Comparison of ENCODE assay signal across 8 mouse cellular contexts in the genomic region with DNA sequence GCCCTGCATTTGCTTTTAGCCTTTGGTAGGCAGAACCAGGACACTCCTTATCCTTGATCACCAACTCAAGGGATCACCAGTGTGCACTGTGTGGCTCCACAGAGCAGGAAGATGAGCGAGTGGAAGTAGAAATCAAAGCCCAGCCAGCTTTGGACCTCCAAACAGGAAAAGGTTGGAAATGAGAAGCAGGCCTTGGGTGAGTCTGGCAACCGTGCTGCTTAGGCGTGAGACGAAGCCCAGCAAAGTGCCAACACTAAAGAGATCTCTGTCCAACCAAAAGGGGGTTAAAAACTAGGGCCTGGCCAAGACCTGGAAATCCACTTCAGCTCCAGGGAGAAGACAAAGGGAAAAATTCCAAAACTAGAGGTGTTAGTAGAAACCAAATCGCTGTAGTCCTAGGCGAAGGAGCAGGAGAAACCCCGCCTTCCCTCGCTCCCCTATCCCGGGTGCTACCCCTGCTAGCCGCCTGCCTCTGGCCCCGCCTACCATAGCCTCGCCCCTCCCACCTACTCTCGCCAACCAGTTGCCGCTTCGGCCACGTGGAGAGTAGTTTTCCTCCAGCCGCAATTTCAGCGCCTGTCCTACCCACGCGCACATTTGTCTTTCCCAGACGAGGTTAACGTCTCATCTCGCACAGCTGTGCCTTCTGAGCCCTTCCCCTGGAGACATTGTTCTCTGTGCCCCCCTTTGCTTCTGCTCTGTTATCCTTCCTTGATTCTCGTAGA. TPM values are rescaled to one million over a fixed set of nuclear protein-coding genes. Genes with fewer than 3 reads are reported as not detected.
DNase-seq lines count a peak whose midpoint lies in the region; ATAC-seq lines count a peak whose summit lies in the region.

No protein-coding gene starts in this region.

- H3K27me3 ChIP-seq in intestine, embryonic 15.5 days (replicated peaks), result no peaks in the 10 kb centered on the region
- no peaks in the 10 kb centered on the region for H3K27me3 ChIP-seq in midbrain, embryonic 11.5 days (ENCODE audit: control insufficient read depth, insufficient read depth, low read length)

- intact Hi-C loops in left cerebral cortex, postnatal 4 days (cut with DNase I), result no loop called here

- WGBS in intestine, embryonic 15.5 days, result 12% methylated on average over 24 of the region's 24 CpGs
- 17% methylated on average over 24 of the region's 24 CpGs for WGBS in midbrain, embryonic 11.5 days

- H3K4me3 ChIP-seq in intestine, embryonic 15.5 days (replicated peaks), result peak overlapping the region; percentile 35
- peak overlapping the region; percentile 20; the same call in 1 of the 2 replicates for H3K4me3 ChIP-seq in midbrain, embryonic 11.5 days (ENCODE audit: low read depth, low read length)

- H3K36me3 ChIP-seq in intestine, embryonic 15.5 days, result no peaks in the 10 kb centered on the region
- no peaks in the 10 kb centered on the region for H3K36me3 ChIP-seq in midbrain, embryonic 11.5 days (ENCODE audit: control insufficient read depth, insufficient read depth, low read length)

- peak overlapping the region; percentile 79 for H3K4me2 ChIP-seq in intestine, embryonic 15.5 days (replicated peaks)
- peak overlapping the region; percentile 51 for H3K4me2 ChIP-seq in midbrain, embryonic 11.5 days

- peaks cover 10% of the 10 kb centered on the region for H3K4me1 ChIP-seq in intestine, embryonic 15.5 days (replicated peaks)
- H3K4me1 ChIP-seq in midbrain, embryonic 11.5 days (ENCODE audit: control insufficient read depth, insufficient read depth, low read length), result peaks cover 4% of the 10 kb centered on the region; the same call in 1 of the 2 replicates

- no peak overlapping the region for H3K27ac ChIP-seq in intestine, embryonic 15.5 days
- no peak overlapping the region for H3K27ac ChIP-seq in midbrain, embryonic 11.5 days (ENCODE audit: low read depth, low read length)

- no peaks in the 10 kb centered on the region for H3K9me3 ChIP-seq in intestine, embryonic 15.5 days
- no peaks in the 10 kb centered on the region for H3K9me3 ChIP-seq in midbrain, embryonic 11.5 days (ENCODE audit: control insufficient read depth, low read length)

- peak overlapping the region; percentile 29; the same call in 1 of the 2 replicates for H3K9ac ChIP-seq in intestine, embryonic 15.5 days
- H3K9ac ChIP-seq in midbrain, embryonic 11.5 days (ENCODE audit: low read length), result peak overlapping the region; percentile 27; the same call in 1 of the 2 replicates

- peak; percentile 95 for ATAC-seq in intestine, embryonic 15.5 days
- ATAC-seq in midbrain, embryonic 11.5 days (ENCODE audit: low FRiP score), result peak; percentile 85

- peak; percentile 78 to 79 for DNase-seq in adrenal gland, adult 18-20 months (ENCODE audit: low spot score in 2 of 2)
- peak; percentile 54 for DNase-seq in embryo, embryonic 11.5 days (ENCODE audit: low read depth, low spot score)
- peak; percentile 71 to 83 for DNase-seq in gastrocnemius, postnatal 4 days (ENCODE audit: low spot score in 2 of 2)
- peak; percentile 61 for DNase-seq in left cerebral cortex, postnatal 4 days
- peak; percentile 95 for DNase-seq in midbrain, embryonic 11.5 days (ENCODE audit: low spot score, missing footprints)
- peak; percentile 53 for DNase-seq in right cerebral cortex, postnatal 4 days
- peak; percentile 66 to 83 for DNase-seq in urinary bladder, postnatal 4 days (ENCODE audit: low spot score in 2 of 2)

RNA-seq across cellular contexts. Expression of gene Efcab8, which starts 0.9 kb away (rescaled TPM):
- under 1 TPM; 0.20 to 0.26 TPM for total RNA-seq in adrenal gland, adult 18-20 months (2021)
- under 1 TPM; 0.26 to 0.34 TPM for total RNA-seq in gastrocnemius, postnatal 4 days (2021)
- 0.03 TPM in 1 of 2 replicates, not detected in the other for polyA plus RNA-seq in intestine, embryonic 15.5 days (2015; fragmentation: Nextera tagmentation; extraction: Ambion mirVana)
- under 1 TPM; 0.32 to 0.60 TPM for total RNA-seq in left cerebral cortex, postnatal 4 days (2021)
- 0.12 TPM in 1 of 2 replicates, not detected in the other for polyA plus RNA-seq in midbrain, embryonic 11.5 days (2014; fragmentation: Nextera tagmentation; extraction: Ambion mirVana)

RNA-seq across cellular contexts. Expression of gene Mapre1, which starts 37.7 kb away (rescaled TPM):
- 10 to 100 TPM; 92.5 to 98.8 TPM for total RNA-seq in adrenal gland, adult 18-20 months (2021)
- total RNA-seq in gastrocnemius, postnatal 4 days (2021), result 100 to 1,000 TPM; 110 to 127 TPM
- 216 and 268 TPM in 2 replicates for polyA plus RNA-seq in intestine, embryonic 15.5 days (2015; fragmentation: Nextera tagmentation; extraction: Ambion mirVana)
- total RNA-seq in left cerebral cortex, postnatal 4 days (2021), result 100 to 1,000 TPM; 242 to 243 TPM
- 394 and 463 TPM in 2 replicates for polyA plus RNA-seq in midbrain, embryonic 11.5 days (2014; fragmentation: Nextera tagmentation; extraction: Ambion mirVana)
